Mouse (Mus musculus) testis, postnatal 10 days (tissue): ENCODE results near the gene Flvcr2.

Experiments used
- DNase-seq: peaks from one replicate; pipeline ENCODE4 v3.0.0; 2021; ENCODE audit warnings: low spot score

The Flvcr2 gene

GRCm38 (mm10) chr12:85729945-85730290 lies 16.4 kb upstream of the Flvcr2 start:
- DNase-seq, result no peak

GRCm38 (mm10) chr12:85736203-85736602 lies 10.1 kb upstream of the Flvcr2 start:
- DNase-seq, result no peak

GRCm38 (mm10) chr12:85736960-85737359 lies 9.4 kb upstream of the Flvcr2 start:
- no peak for DNase-seq

GRCm38 (mm10) chr12:85746696-85747219 lies 419 bp downstream of the Flvcr2 start:
- DNase-seq, result peak; percentile 51

GRCm38 (mm10) chr12:85747343-85747742 lies 1.0 kb downstream of the Flvcr2 start:
- no peak for DNase-seq

GRCm38 (mm10) chr12:85749861-85750260 lies 3.5 kb downstream of the Flvcr2 start:
- no peak for DNase-seq

- DNase-seq, result no peak
These were observed 5.8 kb downstream of the Flvcr2 start for GRCm38 (mm10) chr12:85752116-85752515.

- no peak for DNase-seq
These were observed 6.9 kb downstream of the Flvcr2 start for GRCm38 (mm10) chr12:85753223-85753622.

- DNase-seq, result no peak
These were observed 8.4 kb downstream of the Flvcr2 start for GRCm38 (mm10) chr12:85754611-85755265.

- DNase-seq, result no peak
These were observed 10.1 kb downstream of the Flvcr2 start for GRCm38 (mm10) chr12:85756455-85756854.

GRCm38 (mm10) chr12:85757074-85757473 lies 10.7 kb downstream of the Flvcr2 start:
- no peak for DNase-seq

GRCm38 (mm10) chr12:85758741-85759140 lies 12.4 kb downstream of the Flvcr2 start:
- DNase-seq, result no peak

GRCm38 (mm10) chr12:85761471-85761870 lies 15.1 kb downstream of the Flvcr2 start:
- no peak for DNase-seq

GRCm38 (mm10) chr12:85764686-85765085 lies 18.3 kb downstream of the Flvcr2 start:
- DNase-seq, result no peak

- no peak for DNase-seq
These were observed 19.9 kb downstream of the Flvcr2 start for GRCm38 (mm10) chr12:85766287-85766686.

GRCm38 (mm10) chr12:85767750-85768149 lies 21.4 kb downstream of the Flvcr2 start:
- no peak for DNase-seq

- DNase-seq, result no peak
These were observed 25.0 kb downstream of the Flvcr2 start for GRCm38 (mm10) chr12:85771356-85771755.

- no peak for DNase-seq
These were observed 32.6 kb downstream of the Flvcr2 start for GRCm38 (mm10) chr12:85778962-85779361.

- DNase-seq, result no peak
These were observed 33.4 kb downstream of the Flvcr2 start for GRCm38 (mm10) chr12:85779707-85780106.

- no peak for DNase-seq
These were observed 35.3 kb downstream of the Flvcr2 start for GRCm38 (mm10) chr12:85781606-85782005.

- no peak for DNase-seq
These were observed 38.8 kb downstream of the Flvcr2 start for GRCm38 (mm10) chr12:85784916-85785815.

- no peak for DNase-seq
These were observed 45.8 kb downstream of the Flvcr2 start for GRCm38 (mm10) chr12:85792158-85792557.

- peak; percentile 65 for DNase-seq
These were observed 46.5 kb downstream of the Flvcr2 start for GRCm38 (mm10) chr12:85792821-85793346.
